Mouse (Mus musculus): ENCODE data around the gene Tuba8.
A peak's percentile ranks its signal among the peaks of the same experiment; 100 is the strongest.

Gene Tuba8

DNA sequence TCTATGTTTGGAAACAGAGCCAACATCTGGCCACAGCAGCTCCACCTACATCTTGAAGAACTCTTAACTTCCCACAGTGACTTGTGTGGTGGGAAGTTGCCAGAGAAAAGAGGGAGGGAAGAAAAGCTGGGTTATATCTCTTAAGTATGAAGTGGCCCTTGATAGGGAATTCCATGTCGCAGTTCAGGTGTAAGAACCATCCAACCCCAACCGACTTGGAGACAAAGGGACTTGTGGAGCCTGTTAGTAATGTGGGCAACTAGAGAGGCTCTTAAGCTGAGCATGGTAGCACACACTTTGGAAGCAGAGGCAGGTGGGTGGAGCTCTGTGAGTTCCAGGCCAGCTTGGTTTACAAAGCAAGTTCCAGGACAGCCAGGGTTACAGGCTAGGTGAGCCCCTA lies 912 bp upstream of the Tuba8 start:
- peaks cover 18% of the 10 kb centered on the region for H3K4me1 ChIP-seq (replicated peaks; ENCODE audit: low read depth, low read length)
- H3K4me3 ChIP-seq (replicated peaks; ENCODE audit: low read length), result no peak overlapping the region
- no peaks in the 10 kb centered on the region for H3K9me3 ChIP-seq (ENCODE audit: low read length)
- H3K36me3 ChIP-seq (ENCODE audit: insufficient read depth, low read length), result no peaks in the 10 kb centered on the region
- TF ChIP-seq NANOG (IDR thresholded peaks at IDR 0.05; ENCODE audit: borderline replicate concordance, low read length) (no peak), POU5F1 (IDR thresholded peaks at IDR 0.05; ENCODE audit: borderline replicate concordance, low read length) (no peak), CTCF (conservative IDR thresholded peaks at IDR 0.05; ENCODE audit: low read length) (no peak)
- peaks cover 46% of the 10 kb centered on the region for H3K27me3 ChIP-seq (ENCODE audit: insufficient read depth, low read length)

DNA sequence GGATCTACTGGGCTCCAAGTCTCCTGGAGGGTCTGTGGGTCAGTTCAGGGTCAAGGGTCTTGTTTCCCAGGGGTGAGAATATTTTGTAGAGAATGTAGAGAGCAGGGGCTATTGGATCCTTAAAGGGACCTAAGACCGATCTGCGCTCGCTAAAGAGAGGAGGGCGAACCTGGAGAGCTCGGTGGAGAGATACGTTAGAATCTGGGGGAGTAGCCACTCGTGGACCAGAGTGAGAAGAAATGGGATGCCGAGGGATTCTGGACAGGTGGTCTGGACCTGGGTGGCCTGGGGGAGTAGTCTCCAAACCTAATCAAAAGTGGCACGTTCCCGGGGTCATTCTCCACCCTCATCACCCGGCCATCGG lies 412 bp downstream of the Tuba8 start:
- Histone ChIP-seq H3K36me3 (ENCODE audit: insufficient read depth, low read length) (no peaks in the 10 kb centered on the region), H3K27me3 (ENCODE audit: insufficient read depth, low read length) (peaks cover 58% of the 10 kb centered on the region), H3K4me1 (replicated peaks; ENCODE audit: low read depth, low read length) (peaks cover 18% of the 10 kb centered on the region), H3K9me3 (ENCODE audit: low read length) (no peaks in the 10 kb centered on the region), H3K4me3 (replicated peaks; ENCODE audit: low read length) (peak overlapping the region; percentile 79)
- no peak for TF ChIP-seq POU5F1 (IDR thresholded peaks at IDR 0.05; ENCODE audit: borderline replicate concordance, low read length)
- no peak for TF ChIP-seq NANOG (IDR thresholded peaks at IDR 0.05; ENCODE audit: borderline replicate concordance, low read length)
- no peak for TF ChIP-seq CTCF (conservative IDR thresholded peaks at IDR 0.05; ENCODE audit: low read length)

GRCm38 (mm10) chr6:121211743-121212142 lies 1.2 kb downstream of the Tuba8 start:
- peaks cover 18% of the 10 kb centered on the region for H3K4me1 ChIP-seq (replicated peaks; ENCODE audit: low read depth, low read length)
- H3K36me3 ChIP-seq (ENCODE audit: insufficient read depth, low read length), result no peaks in the 10 kb centered on the region
- TF ChIP-seq POU5F1 (IDR thresholded peaks at IDR 0.05; ENCODE audit: borderline replicate concordance, low read length) (no peak), NANOG (IDR thresholded peaks at IDR 0.05; ENCODE audit: borderline replicate concordance, low read length) (no peak), CTCF (conservative IDR thresholded peaks at IDR 0.05; ENCODE audit: low read length) (no peak)
- peak overlapping the region; percentile 79 for H3K4me3 ChIP-seq (replicated peaks; ENCODE audit: low read length)
- no peaks in the 10 kb centered on the region for H3K9me3 ChIP-seq (ENCODE audit: low read length)
- peaks cover 61% of the 10 kb centered on the region for H3K27me3 ChIP-seq (ENCODE audit: insufficient read depth, low read length)

DNA sequence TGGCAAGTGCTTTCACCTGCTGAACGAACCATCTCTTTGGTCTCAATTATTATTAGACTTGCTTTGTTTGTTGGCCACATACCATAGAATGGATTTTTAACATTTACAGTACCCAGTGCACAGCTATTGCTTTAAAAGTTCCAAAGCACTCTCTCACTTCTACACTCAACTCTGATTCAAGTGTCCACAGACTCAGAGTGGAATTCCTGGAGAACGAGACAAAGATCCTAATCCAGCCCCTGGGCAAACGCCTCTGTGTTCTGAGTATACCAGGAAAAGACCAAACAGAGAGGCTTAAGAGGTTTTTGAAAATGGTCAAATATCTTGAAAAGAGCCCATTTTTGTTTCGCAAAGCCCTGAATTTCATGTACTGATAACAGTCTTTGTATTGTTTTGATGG lies 2.5 kb downstream of the Tuba8 start:
- peaks cover 18% of the 10 kb centered on the region for H3K4me1 ChIP-seq (replicated peaks; ENCODE audit: low read depth, low read length)
- TF ChIP-seq POU5F1 (IDR thresholded peaks at IDR 0.05; ENCODE audit: borderline replicate concordance, low read length) (no peak), CTCF (conservative IDR thresholded peaks at IDR 0.05; ENCODE audit: low read length) (no peak)
- H3K9me3 ChIP-seq (ENCODE audit: low read length), result no peaks in the 10 kb centered on the region
- H3K36me3 ChIP-seq (ENCODE audit: insufficient read depth, low read length), result no peaks in the 10 kb centered on the region
- H3K27me3 ChIP-seq (ENCODE audit: insufficient read depth, low read length), result peaks cover 71% of the 10 kb centered on the region
- H3K4me3 ChIP-seq (replicated peaks; ENCODE audit: low read length), result no peak overlapping the region

- Histone ChIP-seq H3K27me3 (ENCODE audit: insufficient read depth, low read length) (peaks cover 72% of the 10 kb centered on the region), H3K4me3 (replicated peaks; ENCODE audit: low read length) (no peak overlapping the region), H3K9me3 (ENCODE audit: low read length) (no peaks in the 10 kb centered on the region), H3K4me1 (replicated peaks; ENCODE audit: low read depth, low read length) (peaks cover 18% of the 10 kb centered on the region), H3K36me3 (ENCODE audit: insufficient read depth, low read length) (no peaks in the 10 kb centered on the region)
- TF ChIP-seq NANOG (IDR thresholded peaks at IDR 0.05; ENCODE audit: borderline replicate concordance, low read length), result no peak
- no peak for TF ChIP-seq POU5F1 (IDR thresholded peaks at IDR 0.05; ENCODE audit: borderline replicate concordance, low read length)
- TF ChIP-seq CTCF (conservative IDR thresholded peaks at IDR 0.05; ENCODE audit: low read length), result no peak
Observed at GRCm38 (mm10) chr6:121214221-121214620, 3.7 kb downstream of the Tuba8 start.

GRCm38 (mm10) chr6:121214667-121215330 lies 4.3 kb downstream of the Tuba8 start:
- Histone ChIP-seq H3K9me3 (ENCODE audit: low read length) (no peaks in the 10 kb centered on the region), H3K4me3 (replicated peaks; ENCODE audit: low read length) (no peak overlapping the region), H3K27me3 (ENCODE audit: insufficient read depth, low read length) (peaks cover 68% of the 10 kb centered on the region), H3K36me3 (ENCODE audit: insufficient read depth, low read length) (no peaks in the 10 kb centered on the region), H3K4me1 (replicated peaks; ENCODE audit: low read depth, low read length) (peaks cover 18% of the 10 kb centered on the region)
- TF ChIP-seq CTCF (conservative IDR thresholded peaks at IDR 0.05; ENCODE audit: low read length) (no peak), NANOG (IDR thresholded peaks at IDR 0.05; ENCODE audit: borderline replicate concordance, low read length) (no peak), POU5F1 (IDR thresholded peaks at IDR 0.05; ENCODE audit: borderline replicate concordance, low read length) (no peak)

DNA sequence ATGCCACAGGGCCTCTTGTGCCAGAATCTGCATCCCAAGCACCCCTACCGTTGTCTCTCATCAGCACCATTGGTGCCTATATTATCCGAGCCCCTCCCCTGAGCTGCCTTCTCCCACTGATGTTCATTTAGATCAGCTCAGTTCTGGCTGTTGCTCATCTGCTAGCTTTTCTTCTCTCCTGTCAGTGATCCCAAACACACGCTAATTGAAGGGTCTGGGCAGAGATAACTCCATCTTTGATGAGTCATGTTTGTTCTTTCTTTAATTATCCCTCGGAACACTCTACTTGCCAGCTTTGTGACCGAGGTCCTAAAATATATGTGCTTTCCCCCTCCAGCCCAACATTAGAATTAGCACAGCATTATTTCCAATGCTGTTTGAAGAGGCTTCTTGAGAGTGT lies 4.8 kb downstream of the Tuba8 start:
- TF ChIP-seq CTCF (conservative IDR thresholded peaks at IDR 0.05; ENCODE audit: low read length), result no peak
- TF ChIP-seq POU5F1 (IDR thresholded peaks at IDR 0.05; ENCODE audit: borderline replicate concordance, low read length), result no peak
- TF ChIP-seq NANOG (IDR thresholded peaks at IDR 0.05; ENCODE audit: borderline replicate concordance, low read length), result no peak
- H3K27me3 ChIP-seq (ENCODE audit: insufficient read depth, low read length), result peaks cover 66% of the 10 kb centered on the region
- H3K4me1 ChIP-seq (replicated peaks; ENCODE audit: low read depth, low read length), result peaks cover 16% of the 10 kb centered on the region
- H3K4me3 ChIP-seq (replicated peaks; ENCODE audit: low read length), result no peak overlapping the region
- H3K9me3 ChIP-seq (ENCODE audit: low read length), result no peaks in the 10 kb centered on the region
- H3K36me3 ChIP-seq (ENCODE audit: insufficient read depth, low read length), result no peaks in the 10 kb centered on the region

GRCm38 (mm10) chr6:121215896-121216295 lies 5.4 kb downstream of the Tuba8 start:
- no peaks in the 10 kb centered on the region for H3K9me3 ChIP-seq (ENCODE audit: low read length)
- H3K4me3 ChIP-seq (replicated peaks; ENCODE audit: low read length), result no peak overlapping the region
- TF ChIP-seq POU5F1 (IDR thresholded peaks at IDR 0.05; ENCODE audit: borderline replicate concordance, low read length) (no peak), CTCF (conservative IDR thresholded peaks at IDR 0.05; ENCODE audit: low read length) (no peak), NANOG (IDR thresholded peaks at IDR 0.05; ENCODE audit: borderline replicate concordance, low read length) (no peak)
- H3K27me3 ChIP-seq (ENCODE audit: insufficient read depth, low read length), result peaks cover 66% of the 10 kb centered on the region
- no peaks in the 10 kb centered on the region for H3K36me3 ChIP-seq (ENCODE audit: insufficient read depth, low read length)
- H3K4me1 ChIP-seq (replicated peaks; ENCODE audit: low read depth, low read length), result peaks cover 12% of the 10 kb centered on the region
